Mouse (Mus musculus) heart, postnatal 14 days (tissue): ENCODE results near the gene E2f3. TPM values are rescaled to one million over a fixed set of nuclear protein-coding genes. Genes with fewer than 3 reads are reported as not detected.

ENCODE experiments used
- total RNA-seq, 2 experiments: library from RNA; stranded (reverse); gene quantifications; 2 replicates each; pipeline ENCODE4 v1.2.3; 2021

Gene E2f3
- total RNA-seq, 2 experiments from 2014 or later: 8.8 to 9.0 TPM

Other genes with a start within 250 kb of the E2f3 start
- gene Cdkal1, start 130.4 kb downstream of the E2f3 start, total RNA-seq: 10 to 100 TPM; 27.4 to 29.2 TPM
- 1 to 10 TPM in 1 of 2 experiments, under 1 TPM in 1; 1.00 to 1.4 TPM for gene Mboat1, start 150.4 kb upstream of the E2f3 start, total RNA-seq